Mouse (Mus musculus): ENCODE results near the gene Ltv1.

GRCm38 (mm10) chr10:13213956-13214355 is 21.0 kb upstream of the Ltv1 start:
- TF ChIP-seq POLR2A (IDR thresholded peaks at IDR 0.05; ENCODE audit: borderline replicate concordance, control insufficient read depth, low read depth, low read length) (no peak), CTCF (IDR thresholded peaks at IDR 0.05; ENCODE audit: control insufficient read depth, insufficient read depth, low read length) (no peak)

Data from bone marrow, adult 2 months (tissue).